Mouse (Mus musculus): ENCODE measurements around the gene Chst14.

Gene Chst14

DNA sequence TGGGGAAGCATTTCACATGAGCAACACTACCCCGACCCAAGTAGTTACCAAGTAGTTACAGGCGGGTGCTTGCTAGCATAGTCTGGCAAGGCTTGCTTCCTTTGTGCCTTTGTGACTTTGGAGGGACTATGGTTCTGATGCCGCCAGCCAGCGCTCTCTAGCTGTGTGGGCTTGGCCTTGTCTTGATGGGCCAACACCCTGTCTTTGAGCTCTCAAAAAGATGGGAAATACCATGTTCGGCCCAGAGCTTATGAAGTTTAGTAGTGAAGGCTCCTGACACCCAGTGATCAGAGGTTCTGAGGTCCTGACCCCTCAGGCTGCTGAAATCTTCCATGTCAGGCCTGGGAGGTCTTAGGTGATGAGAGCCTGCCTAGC lies 20.2 kb upstream of the Chst14 start:
- DNase-seq = no peak

DNA sequence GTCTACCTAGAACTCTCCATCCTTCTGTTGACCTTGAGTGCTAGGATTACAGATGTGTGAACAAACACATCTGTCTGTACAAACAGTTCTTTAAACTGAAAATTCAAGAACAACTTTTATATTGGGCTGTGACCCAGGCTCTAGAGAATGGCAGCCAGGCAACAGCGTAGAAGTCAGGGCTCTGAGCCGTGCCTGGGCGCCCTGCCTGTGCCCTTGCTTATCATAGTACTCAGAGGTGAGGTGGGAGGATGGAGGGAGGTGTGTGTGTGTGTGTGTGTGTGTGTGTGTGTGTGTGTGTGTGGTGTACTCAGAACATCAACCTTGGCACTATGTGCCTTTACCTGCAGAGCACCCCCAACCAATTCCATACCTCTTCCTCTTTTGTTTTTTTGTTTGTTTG lies 18.5 kb upstream of the Chst14 start:
- no peak for DNase-seq

DNA sequence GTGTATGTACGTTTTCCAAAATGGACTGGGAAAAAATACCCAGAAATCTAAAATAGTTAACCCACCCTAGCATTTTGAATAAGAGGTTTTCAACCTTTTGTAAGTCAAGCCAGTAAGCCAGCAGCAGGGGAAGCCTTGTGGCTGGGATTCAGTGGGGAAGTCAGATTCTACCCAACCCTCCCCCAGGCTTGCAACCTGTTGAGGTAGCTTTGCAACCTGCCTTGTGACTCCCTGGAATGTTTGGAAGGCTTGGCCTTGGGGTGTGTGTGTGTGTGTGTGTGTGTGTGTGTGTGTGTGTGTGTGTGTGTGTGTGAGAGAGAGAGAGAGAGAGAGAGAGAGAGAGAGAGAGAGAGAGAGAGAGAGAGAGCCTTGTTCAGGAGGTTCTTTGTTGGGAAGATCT lies 17.1 kb upstream of the Chst14 start:
- DNase-seq = no peak

DNA sequence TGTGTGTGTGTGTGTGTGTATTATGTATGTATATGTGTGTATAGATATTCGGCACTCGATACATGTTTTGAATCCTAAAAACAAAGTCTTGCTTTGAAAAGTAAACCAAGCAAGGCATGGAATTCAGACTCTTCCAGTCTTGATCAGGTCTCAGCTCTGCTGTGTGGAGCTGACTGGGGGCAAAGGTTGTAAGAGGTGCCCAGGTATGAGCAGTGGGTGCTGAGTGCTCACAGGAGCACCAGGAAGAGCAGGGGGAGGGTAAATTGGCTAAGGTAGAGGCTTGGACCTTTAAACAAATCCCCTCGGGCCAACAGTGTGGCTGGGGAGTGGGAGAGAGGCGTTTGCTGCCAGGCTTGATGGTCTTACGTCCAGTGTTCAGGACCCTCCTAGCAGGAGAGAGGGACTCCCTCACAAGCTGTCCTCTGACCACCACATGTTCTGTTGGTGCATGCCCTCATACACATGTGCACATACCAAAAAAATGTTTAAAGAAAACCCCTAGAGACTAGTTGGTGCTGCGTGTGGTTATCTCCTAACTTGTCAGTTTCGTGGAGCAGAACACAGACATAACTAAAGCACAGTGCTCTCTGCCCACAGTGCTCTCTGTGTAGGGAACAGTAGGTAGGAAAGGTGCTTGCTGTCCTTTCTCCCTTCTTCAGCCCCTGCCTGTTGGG lies 15.6 kb upstream of the Chst14 start:
- no peak for DNase-seq

DNA sequence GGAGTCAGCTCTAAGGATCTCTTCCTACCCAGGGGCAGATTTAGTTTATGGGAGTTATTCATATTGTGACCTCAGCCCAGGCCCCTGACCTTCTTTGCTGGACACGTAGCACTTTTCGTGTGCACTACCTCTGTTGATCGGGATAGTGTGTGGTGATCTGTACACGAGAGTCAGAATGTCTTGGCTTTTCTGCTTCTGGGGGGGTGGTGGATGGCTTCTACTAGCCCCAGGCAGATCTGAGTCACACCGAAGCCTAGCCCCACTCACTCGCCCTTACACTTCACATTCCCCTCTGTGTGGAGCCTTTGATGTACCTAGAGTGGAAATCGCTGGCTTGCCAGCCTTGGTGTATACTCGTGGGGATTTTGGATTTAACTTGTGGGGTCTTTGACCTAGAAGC lies 13.6 kb upstream of the Chst14 start:
- DNase-seq = no peak

DNA sequence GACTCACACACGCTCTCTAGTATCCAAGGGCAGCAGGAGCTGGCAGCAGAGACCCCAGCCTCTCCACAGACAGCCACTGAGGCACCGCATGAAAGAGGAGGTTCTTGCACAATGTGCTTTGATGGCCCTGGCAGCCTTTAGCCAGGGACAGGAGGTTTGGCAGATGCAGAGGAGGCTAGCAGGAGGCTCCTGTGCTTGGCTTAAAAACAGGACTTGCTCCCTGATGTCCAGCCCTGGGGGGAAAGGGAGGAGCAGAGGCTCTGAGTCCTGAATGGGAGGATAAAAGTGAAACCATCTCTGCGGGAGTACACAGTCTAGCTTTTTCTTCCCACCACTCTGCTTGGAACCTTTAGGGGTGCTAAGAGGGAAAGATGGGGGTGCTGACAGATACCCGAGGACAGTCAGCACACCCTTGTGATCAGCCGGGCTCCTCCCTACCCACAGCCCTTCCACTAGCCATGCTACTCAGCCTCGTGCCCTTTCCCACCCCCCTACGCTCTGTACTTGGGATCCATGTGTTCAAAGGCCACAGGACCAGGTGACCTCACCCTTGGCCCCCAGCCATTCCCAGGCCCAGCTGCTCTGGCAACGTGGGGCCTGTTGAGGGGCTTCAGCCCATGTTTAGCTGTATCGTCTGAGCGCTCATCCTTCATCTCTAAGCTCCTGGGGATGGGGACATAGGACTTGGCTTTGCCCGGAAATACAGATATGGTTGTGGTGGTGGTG lies 12.6 kb upstream of the Chst14 start:
- DNase-seq = peak; percentile 59

DNA sequence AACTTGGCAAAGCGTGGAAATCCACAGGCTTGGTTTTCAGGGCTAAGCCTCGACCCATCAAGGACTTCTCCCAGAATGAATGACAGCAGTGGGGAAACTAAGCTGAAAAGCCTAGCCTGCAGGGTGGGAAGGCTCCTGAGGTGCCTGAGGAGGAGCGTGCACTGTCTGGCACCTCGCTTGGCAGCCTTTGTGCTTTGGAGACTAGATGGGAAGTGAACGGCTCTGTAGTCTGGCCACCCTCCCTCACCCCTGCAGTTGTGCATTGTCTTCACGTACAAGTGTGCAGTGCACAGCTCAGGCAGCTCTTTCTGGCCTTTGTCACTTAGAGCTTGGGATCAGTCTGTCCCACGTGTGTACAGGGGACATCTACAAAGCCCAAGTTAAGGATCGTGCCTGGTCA lies 11.6 kb upstream of the Chst14 start:
- DNase-seq = no peak

DNA sequence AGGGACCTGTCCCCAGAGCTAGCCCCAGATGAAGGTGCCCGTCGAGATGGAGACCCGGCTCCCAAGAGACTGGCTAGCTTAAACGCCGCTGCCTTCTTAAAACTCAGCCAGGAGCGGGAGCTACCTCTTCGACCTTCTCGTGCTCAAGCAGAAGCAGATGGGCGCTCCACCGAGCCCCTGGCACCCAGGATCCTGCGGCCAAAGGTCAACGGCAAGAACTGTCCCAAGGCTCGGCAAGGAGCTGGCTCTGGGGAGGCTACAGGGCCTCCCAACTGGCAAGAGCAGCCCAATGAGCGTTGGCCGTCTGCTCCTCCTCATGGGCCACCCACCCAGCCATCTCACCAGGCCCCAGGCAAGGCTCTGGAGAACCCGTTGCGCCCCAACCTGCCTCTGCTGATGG lies 9.9 kb upstream of the Chst14 start:
- peak; percentile 69 for DNase-seq

DNA sequence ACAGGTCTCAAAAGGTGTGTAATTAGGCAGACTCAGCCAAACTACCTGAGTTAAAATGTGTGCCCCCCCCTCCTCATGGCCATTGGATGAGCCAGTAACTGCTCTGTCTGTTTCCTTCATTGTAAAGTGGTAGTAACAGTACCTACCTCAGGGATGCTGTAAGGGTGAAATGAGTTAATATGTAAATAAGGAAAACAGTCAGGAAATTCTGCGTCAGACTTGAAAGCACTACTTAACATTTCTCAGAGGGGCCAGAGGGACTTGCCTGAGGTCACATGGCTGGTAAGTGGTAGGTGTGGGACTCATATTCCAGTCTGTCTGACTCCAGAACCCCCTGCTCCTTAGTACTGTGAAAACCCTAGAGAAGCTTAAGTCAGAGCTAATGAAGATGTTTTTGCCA lies 7.8 kb upstream of the Chst14 start:
- DNase-seq = no peak

DNA sequence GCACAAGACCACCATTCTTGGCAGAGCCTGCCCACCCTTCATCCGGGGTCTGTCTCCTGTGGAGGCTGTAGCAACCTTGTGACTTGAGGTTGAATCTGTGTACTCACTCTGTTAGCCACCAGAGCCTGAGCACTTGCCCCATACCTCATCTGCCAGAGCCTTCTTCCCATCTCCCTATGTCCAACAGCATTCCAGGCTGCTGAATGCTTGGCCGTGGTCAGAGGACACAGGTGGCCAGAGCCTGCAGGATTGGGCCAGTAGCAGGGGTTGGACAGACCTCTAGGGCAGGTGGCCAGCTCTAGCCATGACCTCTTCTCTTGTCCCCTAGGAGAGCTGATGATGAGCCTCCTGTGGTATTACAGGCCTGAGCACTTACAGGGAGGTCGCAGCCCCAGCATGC lies 5.9 kb upstream of the Chst14 start:
- no peak for DNase-seq

DNA sequence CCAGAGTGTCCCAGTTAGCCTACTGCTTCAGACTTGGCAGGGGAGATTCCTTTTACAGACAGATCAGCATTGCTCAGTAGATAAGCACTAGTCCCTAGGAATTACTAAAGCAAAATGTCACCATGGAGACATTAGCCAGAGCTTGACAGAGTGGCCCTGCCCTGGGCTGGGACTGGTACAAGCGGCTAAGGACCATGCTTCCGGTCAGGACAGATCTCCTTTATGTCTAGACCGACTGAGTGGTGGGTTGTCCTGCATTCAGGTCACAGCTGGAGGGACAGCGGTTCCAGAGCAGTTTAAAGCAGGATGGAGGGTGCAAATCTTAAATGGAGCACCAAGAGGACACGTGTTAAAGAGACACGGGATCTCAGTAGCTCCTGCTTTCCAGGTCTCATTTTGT lies 344 bp upstream of the Chst14 start:
- no peak for DNase-seq

DNA sequence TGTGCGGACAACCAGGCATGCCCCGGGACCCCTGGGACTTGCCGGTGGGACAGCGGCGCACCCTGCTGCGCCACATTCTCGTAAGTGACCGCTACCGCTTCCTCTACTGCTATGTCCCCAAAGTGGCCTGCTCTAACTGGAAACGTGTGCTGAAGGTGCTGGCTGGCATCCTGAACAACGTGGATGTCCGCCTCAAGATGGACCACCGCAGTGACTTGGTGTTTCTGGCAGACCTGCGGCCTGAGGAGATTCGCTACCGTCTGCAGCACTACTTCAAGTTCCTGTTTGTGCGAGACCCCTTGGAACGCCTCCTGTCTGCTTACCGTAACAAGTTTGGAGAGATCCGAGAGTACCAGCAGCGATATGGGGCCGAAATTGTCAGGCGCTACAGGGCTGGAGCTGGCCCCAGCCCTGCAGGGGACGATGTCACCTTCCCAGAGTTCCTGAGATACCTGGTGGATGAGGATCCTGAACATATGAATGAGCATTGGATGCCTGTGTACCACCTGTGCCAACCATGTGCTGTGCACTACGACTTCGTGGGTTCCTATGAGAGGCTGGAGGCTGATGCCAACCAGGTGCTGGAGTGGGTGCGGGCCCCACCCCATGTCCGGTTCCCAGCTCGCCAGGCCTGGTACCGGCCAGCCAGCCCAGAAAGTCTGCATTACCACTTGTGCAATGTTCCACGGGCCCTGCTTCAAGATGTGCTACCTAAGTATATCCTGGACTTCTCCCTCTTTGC lies 873 bp downstream of the Chst14 start:
- DNase-seq = no peak

DNA sequence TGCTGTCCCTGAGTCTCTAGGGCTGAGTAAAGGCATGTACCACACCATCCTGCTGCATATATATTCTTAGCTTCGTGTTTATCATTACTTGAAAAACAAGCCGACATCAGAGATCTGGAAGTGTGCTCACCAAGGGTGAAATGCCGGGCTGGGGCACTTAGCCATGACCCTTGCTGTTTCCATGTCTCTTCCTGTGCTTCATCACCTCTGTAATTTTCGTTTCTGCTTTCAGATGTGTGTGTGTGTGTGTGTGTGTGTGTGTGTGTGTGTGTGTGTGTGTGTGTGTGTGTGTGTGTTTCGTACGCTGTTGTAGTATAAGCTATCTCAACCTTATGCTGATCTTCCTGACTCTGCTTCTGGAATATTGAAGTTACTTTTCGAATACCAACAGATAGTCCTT lies 15.0 kb downstream of the Chst14 start:
- DNase-seq = no peak

DNA sequence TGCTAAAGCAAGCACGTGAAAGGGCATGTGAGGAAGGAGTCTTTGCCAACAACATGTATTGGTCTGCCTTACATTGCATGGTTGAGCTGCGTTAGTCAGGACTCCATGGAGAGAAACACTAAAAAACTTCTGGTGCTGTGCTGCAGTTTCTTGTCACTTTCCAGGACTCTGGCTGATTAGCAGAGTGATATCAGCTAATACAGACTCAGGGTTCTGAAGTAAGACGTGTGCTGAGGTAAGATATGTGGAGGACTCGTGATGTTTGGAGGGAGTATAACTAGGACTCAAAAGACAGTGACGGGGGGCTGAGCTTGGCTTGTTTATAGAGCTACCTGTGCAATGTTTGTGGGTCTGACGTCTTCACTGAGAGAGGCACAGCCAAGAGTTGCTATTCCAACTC lies 16.9 kb downstream of the Chst14 start:
- DNase-seq = no peak

DNA sequence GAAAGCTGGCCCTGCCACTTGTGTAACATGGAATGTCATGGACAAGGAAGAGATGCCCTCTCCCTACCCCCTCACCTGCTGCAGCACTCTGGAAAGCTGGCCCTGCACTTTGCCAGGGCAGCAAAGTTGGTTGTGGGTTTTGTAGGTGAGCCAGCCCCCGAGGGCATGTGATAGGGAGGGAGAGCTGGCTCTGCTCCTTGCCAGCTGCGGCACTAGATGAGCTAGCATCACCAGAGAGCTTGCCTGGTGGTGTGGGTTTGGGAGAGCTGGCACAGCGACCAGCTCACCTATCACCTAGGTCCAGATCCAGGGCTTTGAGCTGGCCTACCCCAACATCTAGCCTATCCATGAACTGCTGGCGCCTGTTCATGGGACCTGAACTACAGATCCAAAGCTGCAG lies 22.5 kb downstream of the Chst14 start:
- DNase-seq = no peak

DNA sequence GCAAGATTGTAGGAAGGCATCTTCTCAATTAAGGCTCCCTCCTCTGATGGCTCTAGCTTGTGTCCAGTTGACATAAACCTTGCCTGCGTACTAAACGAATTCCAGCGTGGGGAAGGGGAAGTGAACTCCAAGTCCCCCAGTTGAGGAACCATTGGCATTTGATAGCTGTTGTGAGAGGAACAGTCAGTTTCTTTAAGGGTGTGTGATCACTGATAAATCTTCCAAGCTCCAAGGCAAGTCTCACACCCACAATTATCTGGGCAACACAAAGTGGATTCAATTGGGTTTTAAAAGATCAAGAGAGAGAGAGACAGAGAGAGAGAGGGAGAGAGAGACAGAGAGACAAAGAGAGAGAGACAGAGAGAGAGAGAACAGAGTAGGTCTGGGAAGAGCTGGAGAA lies 23.4 kb downstream of the Chst14 start:
- DNase-seq = no peak

DNA sequence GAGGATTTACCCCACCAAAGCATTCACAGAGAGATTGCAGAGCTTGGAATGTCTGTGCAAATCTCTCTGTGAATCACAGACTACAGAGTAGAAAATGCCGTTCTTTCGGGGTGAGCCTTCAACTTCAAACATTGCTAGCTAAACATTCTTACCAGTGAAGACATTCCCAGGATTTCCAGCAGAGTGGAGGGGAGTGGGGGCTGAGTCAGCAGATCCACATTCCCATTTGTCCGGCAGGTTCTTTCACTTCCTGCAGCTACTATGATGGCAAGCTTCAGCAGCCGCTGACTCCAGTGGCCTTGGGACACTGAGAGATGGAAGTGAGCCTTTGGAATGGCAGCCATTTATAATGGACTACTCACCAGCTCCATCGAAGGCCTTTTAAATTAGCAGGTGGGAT lies 30.2 kb downstream of the Chst14 start:
- DNase-seq = no peak

DNA sequence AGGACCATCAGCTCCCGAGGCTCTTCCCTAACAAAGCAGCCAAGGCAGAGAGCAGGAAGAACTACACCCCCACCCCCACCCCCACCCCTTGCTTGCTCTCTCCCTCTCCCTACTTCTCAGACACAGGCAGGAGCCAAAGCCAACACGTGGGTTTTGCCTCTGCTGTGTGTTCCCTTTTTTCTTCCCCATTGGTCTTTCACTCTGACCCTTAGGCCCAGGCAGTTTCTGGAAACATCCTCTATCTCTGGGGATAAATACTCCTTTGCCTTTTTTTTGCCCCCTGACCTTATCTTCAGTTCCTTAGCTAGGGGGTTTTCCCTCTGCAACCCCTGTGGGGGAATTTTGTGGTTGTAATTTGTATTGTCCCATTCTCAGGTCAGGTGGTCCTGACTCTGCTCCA lies 33.3 kb downstream of the Chst14 start:
- no peak for DNase-seq

DNA sequence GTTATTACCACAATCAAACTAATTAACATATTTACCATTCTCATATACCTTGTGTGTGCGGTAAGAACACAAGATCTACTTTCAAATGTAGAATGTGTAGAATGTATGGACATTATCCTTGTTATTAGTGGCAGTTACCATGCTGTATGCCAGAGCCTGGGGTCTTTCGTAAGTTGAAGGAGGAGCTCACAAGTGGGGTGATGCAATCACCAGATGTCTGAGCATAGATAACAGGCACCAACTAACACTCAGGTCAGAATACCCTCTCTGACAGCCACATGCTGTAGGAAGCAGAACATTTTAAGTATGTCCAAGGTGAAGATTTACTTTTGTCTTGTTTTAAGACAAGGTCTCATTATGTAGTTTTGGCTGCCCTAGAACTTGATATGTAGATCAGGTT lies 34.1 kb downstream of the Chst14 start:
- no peak for DNase-seq

DNA sequence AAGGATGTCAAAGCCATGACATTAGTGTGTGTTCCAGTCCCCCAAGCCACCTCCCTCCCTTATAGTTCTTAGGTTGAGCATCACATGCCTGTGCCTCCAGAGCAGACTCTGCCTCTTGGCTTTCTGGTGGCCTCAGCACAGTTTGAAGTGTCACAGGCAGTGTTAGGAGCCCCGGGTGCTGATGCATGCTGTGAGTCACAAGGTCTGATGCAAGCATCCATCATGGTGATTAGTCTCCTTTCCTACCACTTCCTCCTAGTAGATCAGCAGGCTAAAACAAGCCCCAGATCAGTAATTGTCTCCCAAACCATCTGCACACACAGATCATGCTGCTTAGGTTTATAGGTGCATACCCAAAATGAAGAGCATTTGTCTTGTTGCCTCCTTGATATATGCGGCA lies 35.2 kb downstream of the Chst14 start:
- DNase-seq = no peak

DNA sequence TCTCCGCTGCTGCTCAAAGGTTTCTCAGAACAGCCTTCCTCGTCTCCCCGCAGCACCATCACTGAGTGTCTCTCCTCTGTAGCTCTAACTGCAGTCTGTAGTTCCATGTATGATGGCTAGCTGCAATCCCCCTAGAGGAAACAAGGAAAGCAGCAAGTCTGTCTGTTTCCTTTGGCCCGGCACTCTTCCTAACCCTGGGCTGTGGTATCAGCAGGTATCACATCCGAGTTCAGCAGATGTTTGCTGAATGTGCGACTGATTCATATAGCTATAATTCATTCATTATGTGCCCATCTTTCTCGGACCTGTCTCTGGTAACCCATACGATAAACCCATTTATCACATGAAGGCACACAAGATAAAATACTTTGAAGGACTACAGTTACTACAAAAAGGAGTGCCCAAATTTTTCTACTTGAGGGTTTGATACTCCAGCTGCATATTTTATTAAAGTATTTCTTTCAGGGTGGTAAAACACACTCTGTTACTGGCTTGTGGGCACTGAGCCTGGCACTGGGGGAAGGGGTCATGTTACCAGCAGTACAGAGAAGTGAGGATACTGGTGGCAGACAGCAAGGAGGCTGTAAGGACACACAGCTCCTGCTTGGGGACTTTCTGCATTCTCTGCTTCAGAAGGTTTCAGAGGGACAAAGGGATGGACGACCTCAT lies 36.8 kb downstream of the Chst14 start:
- DNase-seq = no peak

DNA sequence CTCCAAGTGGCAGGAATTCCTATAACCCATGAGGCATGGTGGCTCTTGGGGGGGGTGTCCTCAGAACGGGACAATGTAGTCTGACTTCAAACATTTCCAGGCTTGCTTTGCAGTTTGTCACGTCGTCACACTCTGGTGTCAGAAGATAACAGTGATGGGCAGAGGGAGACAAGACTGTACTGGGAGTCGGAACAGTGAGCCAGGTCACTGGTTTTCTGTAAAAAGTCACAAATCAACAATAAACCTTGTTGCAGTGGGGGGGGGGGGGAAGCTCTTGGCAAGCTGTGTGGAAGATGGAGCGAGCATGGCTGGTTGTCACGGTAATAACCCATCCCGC lies 37.3 kb downstream of the Chst14 start:
- DNase-seq = no peak

DNA sequence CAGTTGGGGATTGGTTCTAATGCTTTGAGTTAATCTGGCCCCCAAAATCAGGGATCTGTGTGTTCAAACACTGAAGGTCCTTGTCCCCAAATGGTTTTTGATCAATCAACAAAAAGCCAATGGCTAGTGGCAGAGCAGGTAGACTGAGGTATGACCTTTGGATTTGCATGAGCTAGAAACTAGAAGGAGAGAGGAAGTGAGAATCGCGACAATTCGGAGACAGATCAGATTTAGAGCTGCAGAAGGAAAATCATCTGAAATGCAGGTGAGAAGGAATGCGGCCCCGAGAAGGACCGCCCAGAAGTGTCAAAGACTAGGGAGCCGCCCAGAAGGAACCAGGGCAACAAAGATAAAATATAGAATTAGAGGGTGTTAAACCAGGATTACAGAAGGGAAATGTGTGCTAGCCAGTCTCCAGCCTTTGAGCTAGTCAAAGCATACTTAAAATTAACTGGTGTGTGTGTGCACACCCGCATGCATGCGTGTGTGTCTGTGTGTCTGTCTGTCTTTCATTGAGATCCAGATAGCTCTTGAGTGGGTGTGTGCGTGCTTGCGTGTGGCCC lies 43.4 kb downstream of the Chst14 start:
- no peak for DNase-seq

DNA sequence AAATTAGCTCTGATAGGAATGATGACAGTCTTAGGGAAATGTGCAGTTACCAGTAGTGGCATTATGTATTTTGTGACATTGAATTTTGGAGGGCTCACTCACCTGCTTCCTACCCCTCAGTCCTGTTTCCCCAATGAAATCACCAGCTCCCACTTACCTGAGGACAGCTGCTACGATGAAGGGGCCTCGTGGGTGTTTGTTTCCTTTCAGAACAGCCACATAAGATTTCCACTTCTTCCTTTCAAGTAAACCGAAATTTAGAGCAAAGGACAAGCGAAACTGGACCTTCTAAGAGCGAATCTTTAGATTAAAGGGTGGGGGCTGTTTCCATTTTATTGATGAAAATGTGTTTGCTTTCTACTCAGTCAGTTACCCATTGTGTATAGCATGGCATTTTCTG lies 45.8 kb downstream of the Chst14 start:
- no peak for DNase-seq
